Mouse (Mus musculus) liver, embryonic 14.5 days (tissue): ENCODE measurements at regions not wholly inside any gene's neighbourhood (a gene's known extent, or its start where the extent isn't known, plus 50 kb on each side); places are given as distances from the start of the nearest gene placed in this dataset.
A peak's percentile ranks its signal among the peaks of the same experiment; 100 is the strongest.

ENCODE experiments used
- ATAC-seq: fragments of 200-750 bp; cut with Nextera tagmentation; 2 replicates; pipeline ENCODE4 v1.8.0; 2017; ENCODE audit warnings: moderate number of reproducible peaks, mild to moderate bottlenecking, moderate library complexity; ENCODE audit not compliant: insufficient read depth
- DNase-seq, 3 experiments: peaks; one replicate each; pipeline ENCODE4 v3.0.0-alpha.2; 2012 to 2013; ENCODE audit warnings: low read depth in 3 of 3, low spot score in 3 of 3
- H3K27ac ChIP-seq: fragments of 300-500 bp; sonication (generic); 2 replicates; pipeline ENCODE4 v1.5.1; 2014; ENCODE audit warnings: moderate library complexity, mild to moderate bottlenecking, control low read depth, inconsistent platforms
- H3K27me3 ChIP-seq: fragments of 300-500 bp; sonication (generic); 2 replicates; pipeline ENCODE4 v1.6.1; 2014; ENCODE audit warnings: mild to moderate bottlenecking, low read length, moderate library complexity; ENCODE audit not compliant: control insufficient read depth, insufficient read depth
- H3K36me3 ChIP-seq: fragments of 300-500 bp; sonication (generic); replicated peaks from 2 replicates; pipeline ENCODE4 v1.6.1; 2014; ENCODE audit warnings: low read depth; ENCODE audit not compliant: control insufficient read depth, insufficient read depth
- H3K4me1 ChIP-seq, 2 experiments: fragments of 200-500 bp in 1 of 2; fragments of 300-500 bp in 1 of 2; sonication (generic) in 1 of 2; replicated peaks; 2 replicates each; pipeline ENCODE4 v1.6.1; 2012 to 2014; ENCODE audit warnings: antibody characterized with exemption in 1 of 2, inconsistent platforms in 1 of 2, low read length in 1 of 2; ENCODE audit not compliant: control insufficient read depth in 2 of 2, insufficient read depth in 2 of 2
- H3K4me2 ChIP-seq: fragments of 300-500 bp; sonication (generic); 2 replicates; pipeline ENCODE4 v1.6.1; 2014; ENCODE audit warnings: low read depth, mild to moderate bottlenecking, control low read depth, moderate library complexity
- H3K4me3 ChIP-seq, 2 experiments: fragments of 200-500 bp in 1 of 2; fragments of 300-500 bp in 1 of 2; sonication (generic) in 1 of 2; 2 replicates each; pipeline ENCODE4 v1.5.1; 2012 to 2014; ENCODE audit warnings: low read depth in 2 of 2, low read length in 2 of 2, mild to moderate bottlenecking in 2 of 2, control low read depth in 1 of 2, inconsistent platforms in 1 of 2, moderate library complexity in 1 of 2; ENCODE audit not compliant: insufficient read depth in 1 of 2
- H3K9ac ChIP-seq: fragments of 300-500 bp; sonication (generic); replicated peaks from 2 replicates; pipeline ENCODE4 v1.6.1; 2014; ENCODE audit warnings: mild to moderate bottlenecking, control low read depth, moderate library complexity
- H3K9me3 ChIP-seq: fragments of 300-500 bp; sonication (generic); 2 replicates; pipeline ENCODE4 v1.6.1; 2016; ENCODE audit warnings: low read length, mixed read lengths; ENCODE audit not compliant: control insufficient read depth
- CTCF ChIP-seq: IDR thresholded peaks from 2 replicates; pipeline ENCODE4 v1.5.1; 2016; ENCODE audit warnings: antibody characterized with exemption, low read depth, control low read depth
- EP300 ChIP-seq: IDR thresholded peaks from 2 replicates; pipeline ENCODE4 v1.6.1; 2016; ENCODE audit warnings: antibody characterized with exemption, low read depth
- WGBS: fragments of 180-500 bp; shearing (Covaris S2); extraction: QIAGEN DNeasy Blood & Tissue Kit; methylation state at CpG from one replicate; pipeline ENCODE4 v1.1.7; 2014; ENCODE audit not compliant: insufficient replicate concordance; 5-methylcytosine and 5-hydroxymethylcytosine counted together

DNA sequence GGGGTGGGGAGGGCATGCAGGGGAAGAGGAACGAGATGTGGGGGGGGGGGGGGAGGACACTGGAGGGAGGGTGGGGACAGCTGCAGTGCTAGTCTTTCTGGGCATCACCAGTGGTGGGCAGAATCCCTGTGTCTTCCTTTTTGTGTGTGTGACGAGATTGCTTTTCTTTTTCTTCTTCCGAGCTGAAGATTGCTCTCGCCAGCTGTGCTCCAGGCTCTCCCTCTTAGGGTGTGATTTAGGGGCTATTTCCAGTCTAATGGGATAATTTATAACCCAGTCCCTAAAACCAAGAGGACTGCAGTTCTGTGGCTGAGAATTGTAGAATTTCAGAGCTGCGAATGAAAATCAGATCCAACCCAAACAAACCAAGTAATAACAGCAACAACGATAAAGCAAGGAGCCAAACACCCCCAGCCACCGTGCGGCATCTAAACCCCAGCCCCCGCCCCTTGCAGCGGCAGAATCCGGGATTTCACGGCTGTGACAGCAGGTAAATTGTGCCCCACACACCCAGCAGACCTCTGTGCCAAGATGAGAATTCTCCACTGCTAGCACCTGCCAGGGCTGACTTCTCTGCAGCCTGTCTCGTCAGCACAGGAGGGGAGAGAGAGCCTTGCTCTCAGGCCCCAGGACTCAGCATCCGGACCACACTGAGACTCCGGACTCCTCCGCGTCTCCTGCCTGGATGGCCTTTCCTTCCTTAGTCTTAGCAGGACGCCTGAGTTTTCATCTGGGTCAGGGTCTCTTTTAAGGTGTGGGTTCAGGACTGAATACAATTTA lies 104.3 kb downstream of the Rpl14 start:
- Histone ChIP-seq H3K27ac (no peak overlapping the region), H3K27me3 (peaks cover 10% of the 10 kb centered on the region), H3K4me2 (peak overlapping the region; percentile 24; the same call in 1 of the 2 replicates), H3K9me3 (no peaks in the 10 kb centered on the region), H3K4me3 (no peak overlapping the region), H3K9ac (no peak overlapping the region), H3K36me3 (no peaks in the 10 kb centered on the region), H3K4me1 (peaks cover 0 to 2% of the 10 kb centered on the region in 2 experiments; a peak in 1 of 4 replicates)
- TF ChIP-seq CTCF (no peak), EP300 (no peak)
- no peak for ATAC-seq
- 3% methylated on average over 18 of the region's 18 CpGs for WGBS
- no peak for DNase-seq

DNA sequence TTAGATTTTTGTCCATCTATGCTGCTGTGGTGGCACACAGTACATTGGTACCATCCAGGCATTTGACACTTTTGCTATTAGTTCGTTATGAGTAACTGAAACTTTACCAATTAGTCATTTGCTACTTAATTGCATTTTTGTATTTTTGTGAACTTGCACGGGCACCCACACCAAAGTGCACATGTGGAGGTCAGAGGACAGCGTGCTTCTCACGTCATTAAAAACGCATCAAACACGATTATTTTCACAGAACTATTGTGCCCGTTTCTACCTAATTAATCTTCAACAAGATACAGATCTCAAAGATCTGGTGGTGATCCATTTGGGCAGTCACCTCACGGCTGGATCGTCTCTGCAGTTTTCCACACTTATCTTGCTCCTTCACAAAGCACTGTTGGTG lies 105.1 kb downstream of the Rpl14 start:
- no peaks in the 10 kb centered on the region for H3K9me3 ChIP-seq
- no peak overlapping the region for H3K4me2 ChIP-seq
- no peak overlapping the region for H3K4me3 ChIP-seq
- H3K27me3 ChIP-seq: peaks cover 10% of the 10 kb centered on the region
- H3K36me3 ChIP-seq: no peaks in the 10 kb centered on the region
- DNase-seq (no peak), ATAC-seq (no peak)
- H3K4me1 ChIP-seq: peaks cover 0 to 2% of the 10 kb centered on the region in 2 experiments; a peak in 1 of 4 replicates
- no peak for TF ChIP-seq EP300
- TF ChIP-seq CTCF: no peak
- H3K9ac ChIP-seq: no peak overlapping the region
- H3K27ac ChIP-seq: no peak overlapping the region
- WGBS: 25% methylated on average over 9 of the region's 9 CpGs

DNA sequence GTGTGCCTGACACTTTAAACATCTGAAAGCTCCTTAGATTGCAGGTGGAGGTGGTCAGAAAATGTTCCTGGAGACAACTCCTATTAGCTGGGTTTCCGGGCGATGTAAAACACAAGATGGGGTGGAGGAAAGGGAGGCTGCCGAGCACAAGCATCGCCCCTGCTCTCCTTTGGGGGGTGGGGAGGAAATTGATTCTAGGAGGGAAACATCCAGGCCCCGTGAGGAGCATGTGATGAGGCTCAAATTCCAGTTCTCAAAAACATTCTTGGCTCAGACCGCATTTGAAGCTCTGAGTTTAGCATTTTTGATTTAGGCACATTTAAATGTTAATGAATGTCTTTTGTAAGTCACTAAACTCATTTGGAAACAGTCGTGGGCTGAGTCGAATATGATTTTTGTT lies 105.5 kb downstream of the Rpl14 start:
- 40% methylated on average over 8 of the region's 8 CpGs for WGBS
- TF ChIP-seq EP300 (no peak), CTCF (no peak)
- H3K27me3 ChIP-seq: peaks cover 10% of the 10 kb centered on the region
- H3K4me1 ChIP-seq: peaks cover 0 to 2% of the 10 kb centered on the region in 2 experiments; a peak in 1 of 4 replicates
- no peaks in the 10 kb centered on the region for H3K36me3 ChIP-seq
- no peak overlapping the region for H3K9ac ChIP-seq
- no peak overlapping the region for H3K27ac ChIP-seq
- H3K4me2 ChIP-seq: no peak overlapping the region
- H3K4me3 ChIP-seq: no peak overlapping the region
- H3K9me3 ChIP-seq: no peaks in the 10 kb centered on the region
- ATAC-seq (no peak), DNase-seq (no peak)

DNA sequence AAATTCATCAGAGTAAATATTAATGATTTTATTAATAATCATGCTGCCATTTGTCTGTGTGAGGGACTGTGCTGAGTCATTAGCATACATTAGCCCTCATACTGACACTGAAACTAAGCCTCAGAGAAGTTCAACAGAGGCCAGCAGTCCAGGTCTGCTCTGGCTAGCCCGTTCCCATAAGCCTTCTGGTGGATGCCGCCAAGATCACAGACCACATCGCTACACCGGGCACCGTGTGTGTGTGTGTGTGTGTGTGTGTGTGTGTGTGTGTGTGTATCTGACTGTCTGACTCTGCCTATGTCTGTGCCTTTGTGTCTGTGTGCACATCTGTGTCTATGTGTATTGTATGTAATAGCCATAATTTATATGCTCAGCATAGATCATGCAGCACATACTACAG lies 106.0 kb downstream of the Rpl14 start:
- ATAC-seq (no peak), DNase-seq (no peak)
- TF ChIP-seq CTCF: no peak
- TF ChIP-seq EP300: no peak
- Histone ChIP-seq H3K9ac (no peak overlapping the region), H3K36me3 (no peaks in the 10 kb centered on the region), H3K9me3 (no peaks in the 10 kb centered on the region), H3K4me3 (no peak overlapping the region), H3K4me2 (no peak overlapping the region), H3K27me3 (peaks cover 10% of the 10 kb centered on the region), H3K4me1 (peaks cover 0 to 2% of the 10 kb centered on the region in 2 experiments; a peak in 1 of 4 replicates), H3K27ac (no peak overlapping the region)
- 78% methylated on average over 5 of the region's 5 CpGs for WGBS

DNA sequence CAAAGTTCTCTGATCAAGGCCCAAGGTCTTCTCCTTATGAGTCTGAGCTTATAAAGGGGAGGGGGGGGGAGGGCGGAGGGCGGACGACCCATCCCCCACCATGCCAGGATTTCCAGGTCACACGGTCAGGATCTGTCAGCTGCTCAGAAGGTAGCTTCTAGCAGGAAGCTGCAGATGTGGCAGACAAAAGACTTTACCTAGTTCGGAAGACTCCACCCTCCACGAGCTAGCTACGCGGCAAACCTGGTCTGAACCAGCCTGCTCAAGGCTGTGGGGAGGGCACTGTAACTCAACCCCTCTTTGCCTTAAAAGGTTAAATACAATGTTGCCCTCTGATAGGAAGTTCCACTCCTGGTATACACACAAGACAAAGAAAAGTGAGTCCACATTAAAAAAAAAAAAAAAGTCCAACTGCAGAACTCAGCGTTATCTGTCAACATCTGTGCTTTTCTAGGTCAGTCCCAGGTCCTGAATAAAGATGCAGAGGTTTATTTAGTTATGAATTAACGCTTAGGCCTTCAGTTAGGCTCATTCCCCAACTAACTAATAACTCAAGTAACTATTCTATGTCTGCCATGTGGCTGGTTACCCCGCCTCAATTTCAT lies 108.7 kb downstream of the Rpl14 start:
- Histone ChIP-seq H3K36me3 (no peaks in the 10 kb centered on the region), H3K9ac (no peak overlapping the region), H3K4me2 (no peak overlapping the region), H3K4me1 (peaks cover 0 to 2% of the 10 kb centered on the region in 2 experiments; a peak in 1 of 4 replicates), H3K9me3 (no peaks in the 10 kb centered on the region), H3K27ac (no peak overlapping the region), H3K27me3 (peaks cover 7% of the 10 kb centered on the region), H3K4me3 (no peak overlapping the region)
- DNase-seq (no peak), ATAC-seq (no peak)
- 31% methylated on average over 11 of the region's 11 CpGs for WGBS
- TF ChIP-seq EP300 (no peak), CTCF (no peak)
